In genomic region chr6:142964531-142965385, GRCm38 (mm10) we compare ENCODE assay signal across 8 mouse cellular contexts. TPM values are rescaled to one million over a fixed set of nuclear protein-coding genes. Genes with fewer than 3 reads are reported as not detected.
DNase-seq lines count a peak whose midpoint lies in the region; ATAC-seq and TF ChIP-seq lines count a peak whose summit lies in the region.

No protein-coding gene starts in this region.

- peaks cover 23% of the 10 kb centered on the region for H3K27me3 ChIP-seq in embryonic facial prominence, embryonic 15.5 days
- peaks cover 49% of the 10 kb centered on the region for H3K27me3 ChIP-seq in liver, embryonic 15.5 days
- no peaks in the 10 kb centered on the region for H3K27me3 ChIP-seq in neural tube, embryonic 13.5 days

- no peak overlapping the region for H3K27ac ChIP-seq in bone marrow macrophage, adult 2 months (ENCODE audit: insufficient read depth, low read depth, low read length)
- no peak overlapping the region for H3K27ac ChIP-seq in embryonic facial prominence, embryonic 15.5 days (replicated peaks)
- H3K27ac ChIP-seq in liver, embryonic 15.5 days (replicated peaks) = no peak overlapping the region
- peak overlapping the region; percentile 99 for H3K27ac ChIP-seq in neural tube, embryonic 13.5 days (replicated peaks)

- peak; percentile 82 for ATAC-seq in embryonic facial prominence, embryonic 15.5 days (ENCODE audit: insufficient number of reproducible peaks, low FRiP score, low TSS enrichment, low read depth)
- ATAC-seq in liver, embryonic 15.5 days (ENCODE audit: insufficient read depth) = peak; percentile 74
- peak; percentile 91 for ATAC-seq in neural tube, embryonic 13.5 days (ENCODE audit: low read depth)

- TF ChIP-seq CTCF in bone marrow macrophage, adult 2 months (IDR thresholded peaks at IDR 0.05; ENCODE audit: low read depth, low read length) = 0 out of 2 replicates have a peak, but pooled peaks have one; percentile 37

- H3K4me2 ChIP-seq in embryonic facial prominence, embryonic 15.5 days (replicated peaks) = peak overlapping the region; percentile 98
- peak overlapping the region; percentile 66 for H3K4me2 ChIP-seq in liver, embryonic 15.5 days
- peak overlapping the region; percentile 83 for H3K4me2 ChIP-seq in neural tube, embryonic 13.5 days

- WGBS in embryonic facial prominence, embryonic 15.5 days = under 1% methylated on average over 39 of the region's 39 CpGs
- WGBS in liver, embryonic 15.5 days (ENCODE audit: insufficient replicate concordance) = under 1% methylated on average over 39 of the region's 39 CpGs
- under 1% methylated on average over 38 of the region's 39 CpGs for whole genome bisulfite sequencing in neural tube, embryonic 13.5 days

- intact Hi-C loops in heart, postnatal 36 days (cut with DNase I) = loop anchor here (1.0 to 5.0 kb wide), 3 partner anchors 82 to 184 kb away; no protein-coding TSS in a partner anchor

- peak overlapping the region; percentile 39 for H3K9ac ChIP-seq in embryonic facial prominence, embryonic 15.5 days
- no peak overlapping the region for H3K9ac ChIP-seq in liver, embryonic 15.5 days
- peak overlapping the region; percentile 93 for H3K9ac ChIP-seq in neural tube, embryonic 13.5 days

- peak; percentile 91 for DNase-seq in CD4-positive helper T cell, adult 2 months (ENCODE audit: low read depth, low spot score)
- peak; percentile 46 to 49 for DNase-seq in heart, postnatal 36 days
- peak; percentile 89 for DNase-seq in layer of hippocampus, adult 11-12 months (ENCODE audit: low spot score)
- DNase-seq in testis, postnatal 10 days (ENCODE audit: low spot score) = peak; percentile 77

- peaks cover 5% of the 10 kb centered on the region; the same call in 1 of the 2 replicates for H3K4me1 ChIP-seq in bone marrow macrophage, adult 2 months (ENCODE audit: control insufficient read depth, insufficient read depth, low read length)
- peaks cover 8% of the 10 kb centered on the region; the same call in 1 of the 2 replicates for H3K4me1 ChIP-seq in embryonic facial prominence, embryonic 15.5 days
- H3K4me1 ChIP-seq in liver, embryonic 15.5 days (replicated peaks) = peaks cover 12% of the 10 kb centered on the region; the same call in 1 of the 2 replicates
- peaks cover 40% of the 10 kb centered on the region for H3K4me1 ChIP-seq in neural tube, embryonic 13.5 days (replicated peaks)

- TF ChIP-seq POLR2A in bone marrow macrophage, adult 2 months (IDR thresholded peaks at IDR 0.05; ENCODE audit: borderline replicate concordance, low read depth, low read length) = no peak

- peak overlapping the region; percentile 51 for H3K4me3 ChIP-seq in bone marrow macrophage, adult 2 months (ENCODE audit: insufficient read depth, low read length)
- H3K4me3 ChIP-seq in embryonic facial prominence, embryonic 15.5 days (replicated peaks) = peak overlapping the region; percentile 54
- H3K4me3 ChIP-seq in liver, embryonic 15.5 days (replicated peaks) = peak overlapping the region; percentile 43
- H3K4me3 ChIP-seq in neural tube, embryonic 13.5 days = peak overlapping the region; percentile 78

- no peaks in the 10 kb centered on the region for H3K36me3 ChIP-seq in embryonic facial prominence, embryonic 15.5 days
- no peaks in the 10 kb centered on the region for H3K36me3 ChIP-seq in liver, embryonic 15.5 days (replicated peaks)
- H3K36me3 ChIP-seq in neural tube, embryonic 13.5 days = peaks cover 9% of the 10 kb centered on the region

- H3K9me3 ChIP-seq in embryonic facial prominence, embryonic 15.5 days (replicated peaks) = no peaks in the 10 kb centered on the region
- no peaks in the 10 kb centered on the region for H3K9me3 ChIP-seq in liver, embryonic 15.5 days (replicated peaks)
- H3K9me3 ChIP-seq in neural tube, embryonic 13.5 days = no peaks in the 10 kb centered on the region

RNA-seq across cellular contexts. Expression of gene St8sia1, which starts 0.5 kb away (rescaled TPM):
- polyA plus RNA-seq in bone marrow macrophage, adult 2 months (2012; ENCODE audit: insufficient read depth, insufficient read length, missing spikeins) = not detected in 2 replicates
- polyA plus RNA-seq in embryonic facial prominence, embryonic 15.5 days (2015; fragmentation: Nextera tagmentation; extraction: Ambion mirVana) = 0.98 and 1.1 TPM in 2 replicates
- total RNA-seq in heart, postnatal 36 days (2021) = under 1 TPM; 0.11 to 0.39 TPM
- polyA plus RNA-seq in liver, embryonic 15.5 days (2015; fragmentation: Nextera tagmentation; extraction: Ambion mirVana) = 0.08 and 0.18 TPM in 2 replicates
- 9.8 and 10.0 TPM in 2 replicates for polyA plus RNA-seq in neural tube, embryonic 13.5 days (2015; fragmentation: Nextera tagmentation; extraction: Ambion mirVana)
